Mouse (Mus musculus): ENCODE measurements around the gene 1810049J17Rik. TPM values are rescaled to one million over a fixed set of nuclear protein-coding genes. Genes with fewer than 3 reads are reported as not detected.
A peak's percentile ranks its signal among the peaks of the same experiment; 100 is the strongest.

1810049J17Rik gene
- total and polyA plus RNA-seq, 3 experiments = 23.9 TPM; not detected in 2

GRCm38 (mm10) chr15:12313255-12313654 lies 8.4 kb downstream of the 1810049J17Rik start:
- no peak overlapping the region for H3K4me3 ChIP-seq (ENCODE audit: control insufficient read depth in 1 of 2, insufficient read depth in 1 of 2, low read depth in 2 of 2, low read length in 2 of 2)
- no peaks in the 10 kb centered on the region for H3K79me2 ChIP-seq (ENCODE audit: control insufficient read depth, insufficient read depth, low read length, poor library complexity)
- no peaks in the 10 kb centered on the region for H3K9me3 ChIP-seq (replicated peaks; ENCODE audit: insufficient read depth, low read length)
- no peak for TF ChIP-seq ETS1 (IDR thresholded peaks at IDR 0.05; ENCODE audit: low read depth, low read length)
- TF ChIP-seq ELF1 (IDR thresholded peaks at IDR 0.05; ENCODE audit: low read depth, low read length) = no peak
- no peak for TF ChIP-seq MYC (IDR thresholded peaks at IDR 0.05; ENCODE audit: low read depth, low read length)
- TF ChIP-seq GATA1 (IDR thresholded peaks at IDR 0.05; ENCODE audit: low read depth, low read length) = no peak
- no peak for TF ChIP-seq USF1 (IDR thresholded peaks at IDR 0.05; ENCODE audit: low read depth, low read length)
- no peak for TF ChIP-seq CHD2 (IDR thresholded peaks at IDR 0.05; ENCODE audit: low read length)
- TF ChIP-seq SIN3A (IDR thresholded peaks at IDR 0.05; ENCODE audit: low read length) = no peak
- no peak for TF ChIP-seq E2F4 (IDR thresholded peaks at IDR 0.05; ENCODE audit: borderline replicate concordance, low read depth, low read length)
- TF ChIP-seq MXI1 (IDR thresholded peaks at IDR 0.05; ENCODE audit: low read depth, low read length) = no peak
- no peak for TF ChIP-seq POLR2A (IDR thresholded peaks at IDR 0.05; ENCODE audit: control insufficient read depth in 1 of 2, insufficient read depth in 1 of 2, low read depth in 1 of 2, low read length in 2 of 2, poor library complexity in 1 of 2)
- TF ChIP-seq ZC3H11A (IDR thresholded peaks at IDR 0.05; ENCODE audit: low read depth, low read length) = no peak
- no peak overlapping the region for H3K27ac ChIP-seq (ENCODE audit: control insufficient read depth, low read depth, low read length)
- H3K9ac ChIP-seq (ENCODE audit: control insufficient read depth, low read depth, low read length, poor library complexity, severe bottlenecking) = no peak overlapping the region
- peaks cover 20 to 45% of the 10 kb centered on the region in 2 experiments for H3K4me1 ChIP-seq (ENCODE audit: control insufficient read depth in 1 of 2, insufficient read depth in 2 of 2, low read length in 2 of 2)
- no peaks in the 10 kb centered on the region for H3K27me3 ChIP-seq (ENCODE audit: control insufficient read depth in 1 of 2, insufficient read depth in 2 of 2, low read length in 2 of 2)
- no peak for DNase-seq (ENCODE audit: low read depth, low spot score)
- H3K36me3 ChIP-seq (ENCODE audit: control insufficient read depth in 1 of 2, insufficient read depth in 2 of 2, low read length in 2 of 2) = peaks cover 0 to 48% of the 10 kb centered on the region in 2 experiments; a peak in 2 of 4 replicates

- Histone ChIP-seq H3K36me3 (ENCODE audit: control insufficient read depth in 1 of 2, insufficient read depth in 2 of 2, low read length in 2 of 2) (peaks cover 0 to 52% of the 10 kb centered on the region in 2 experiments; a peak in 2 of 4 replicates), H3K9ac (ENCODE audit: control insufficient read depth, low read depth, low read length, poor library complexity, severe bottlenecking) (no peak overlapping the region), H3K4me1 (ENCODE audit: control insufficient read depth in 1 of 2, insufficient read depth in 2 of 2, low read length in 2 of 2) (peaks cover 23 to 47% of the 10 kb centered on the region in 2 experiments), H3K9me3 (replicated peaks; ENCODE audit: insufficient read depth, low read length) (no peaks in the 10 kb centered on the region), H3K79me2 (ENCODE audit: control insufficient read depth, insufficient read depth, low read length, poor library complexity) (no peaks in the 10 kb centered on the region), H3K4me3 (ENCODE audit: control insufficient read depth in 1 of 2, insufficient read depth in 1 of 2, low read depth in 2 of 2, low read length in 2 of 2) (peak overlapping the region in 1 of 2 experiments; percentile 15; a peak in 1 of 4 replicates), H3K27me3 (ENCODE audit: control insufficient read depth in 1 of 2, insufficient read depth in 2 of 2, low read length in 2 of 2) (no peaks in the 10 kb centered on the region), H3K27ac (ENCODE audit: control insufficient read depth, low read depth, low read length) (no peak overlapping the region)
- DNase-seq (ENCODE audit: low read depth, low spot score) = no peak
- TF ChIP-seq HCFC1 (IDR thresholded peaks at IDR 0.05; ENCODE audit: low read depth, low read length) (no peak), SIN3A (IDR thresholded peaks at IDR 0.05; ENCODE audit: low read length) (no peak), MAFK (IDR thresholded peaks at IDR 0.05; ENCODE audit: borderline replicate concordance, low read depth, low read length) (peak; percentile 81), EP300 (IDR thresholded peaks at IDR 0.05; ENCODE audit: low read depth in 1 of 2, low read length in 2 of 2) (no peak), CHD1 (IDR thresholded peaks at IDR 0.05; ENCODE audit: low read depth, low read length) (no peak), JUND (IDR thresholded peaks at IDR 0.05; ENCODE audit: low read depth, low read length) (no peak), ZC3H11A (IDR thresholded peaks at IDR 0.05; ENCODE audit: low read depth, low read length) (no peak)
These were observed 10.2 kb downstream of the 1810049J17Rik start for GRCm38 (mm10) chr15:12311465-12311864.

Measured in MEL (cell line).